9 mouse cellular contexts compared by ENCODE assay signal in genomic region chr8:103873598-103874502, GRCm38 (mm10).
DNase-seq lines count a peak whose midpoint lies in the region; ATAC-seq lines count a peak whose summit lies in the region.
"Had no signal": no experiment of that assay in that cellular context is flagged by ENCODE, and none has a peak within 500 bp of the region (broad histone marks: within the 10 kb centered on the region; RNA-seq: fewer than 3 reads in every experiment).

No protein-coding gene starts in this region.

- H3K4me3 ChIP-seq in intestine, embryonic 16.5 days (ENCODE audit: low read length), result no peak overlapping the region
- H3K4me3 ChIP-seq: liver, embryonic 15.5 days had no signal

- H3K4me2 ChIP-seq in intestine, embryonic 16.5 days (ENCODE audit: low read depth, low read length), result no peak overlapping the region
- H3K4me2 ChIP-seq: liver, embryonic 15.5 days had no signal

- H3K4me1 ChIP-seq in intestine, embryonic 16.5 days (ENCODE audit: control insufficient read depth, insufficient read depth, low read length), result peaks cover 7% of the 10 kb centered on the region
- H3K4me1 ChIP-seq: liver, embryonic 15.5 days had no signal

- no peaks in the 10 kb centered on the region for H3K36me3 ChIP-seq in intestine, embryonic 16.5 days (ENCODE audit: control insufficient read depth, insufficient read depth, low read length)
- H3K36me3 ChIP-seq: liver, embryonic 15.5 days had no signal

- no peak overlapping the region for H3K9ac ChIP-seq in intestine, embryonic 16.5 days (ENCODE audit: low read depth, low read length)
- H3K9ac ChIP-seq: liver, embryonic 15.5 days had no signal

- H3K27ac ChIP-seq in intestine, embryonic 16.5 days (ENCODE audit: low read length), result no peak overlapping the region
- H3K27ac ChIP-seq: liver, embryonic 15.5 days had no signal

- H3K27me3 ChIP-seq in intestine, embryonic 16.5 days (replicated peaks; ENCODE audit: control insufficient read depth, insufficient read depth, low read length), result no peaks in the 10 kb centered on the region
- H3K27me3 ChIP-seq: liver, embryonic 15.5 days had no signal

- DNase-seq in adrenal gland, adult (ENCODE audit: inconsistent age in 2 of 2, low spot score in 1 of 2), result peak; percentile 16 to 54
- DNase-seq in adrenal gland, adult 8-10 months, result no peak
- peak; percentile 78 for DNase-seq in ZHBTc4 (ENCODE audit: low read depth, low spot score)
- DNase-seq in heart, adult 11 months, result peak; percentile 94
- peak; percentile 11 for DNase-seq in retina, postnatal 7 days (ENCODE audit: low read depth, low spot score)
- DNase-seq in right cerebral cortex, postnatal 4 days, result no peak
- DNase-seq in gastrocnemius, adult 8-10 months (ENCODE audit: low spot score in 2 of 2), result no peak

- WGBS in intestine, embryonic 16.5 days, result 42% methylated on average over 7 of the region's 7 CpGs

- ATAC-seq in intestine, embryonic 16.5 days, result peak; percentile 93

- no peaks in the 10 kb centered on the region for H3K9me3 ChIP-seq in intestine, embryonic 16.5 days (ENCODE audit: control insufficient read depth, low read length)
- H3K9me3 ChIP-seq: liver, embryonic 15.5 days had no signal

Comparison
In these comparisons a context has a peak if more than half of its experiments do, and no peak if none do; other contexts are left out.
1. DNase-seq: peak in adrenal gland, adult (2 of 2), ZHBTc4 (single experiment), heart, adult 11 months (single experiment) and retina, postnatal 7 days (single experiment); none in adrenal gland, adult 8-10 months (single experiment), right cerebral cortex, postnatal 4 days (single experiment) and gastrocnemius, adult 8-10 months (0 of 2).